ENCODE assay signal across 8 mouse cellular contexts in the genomic region with DNA sequence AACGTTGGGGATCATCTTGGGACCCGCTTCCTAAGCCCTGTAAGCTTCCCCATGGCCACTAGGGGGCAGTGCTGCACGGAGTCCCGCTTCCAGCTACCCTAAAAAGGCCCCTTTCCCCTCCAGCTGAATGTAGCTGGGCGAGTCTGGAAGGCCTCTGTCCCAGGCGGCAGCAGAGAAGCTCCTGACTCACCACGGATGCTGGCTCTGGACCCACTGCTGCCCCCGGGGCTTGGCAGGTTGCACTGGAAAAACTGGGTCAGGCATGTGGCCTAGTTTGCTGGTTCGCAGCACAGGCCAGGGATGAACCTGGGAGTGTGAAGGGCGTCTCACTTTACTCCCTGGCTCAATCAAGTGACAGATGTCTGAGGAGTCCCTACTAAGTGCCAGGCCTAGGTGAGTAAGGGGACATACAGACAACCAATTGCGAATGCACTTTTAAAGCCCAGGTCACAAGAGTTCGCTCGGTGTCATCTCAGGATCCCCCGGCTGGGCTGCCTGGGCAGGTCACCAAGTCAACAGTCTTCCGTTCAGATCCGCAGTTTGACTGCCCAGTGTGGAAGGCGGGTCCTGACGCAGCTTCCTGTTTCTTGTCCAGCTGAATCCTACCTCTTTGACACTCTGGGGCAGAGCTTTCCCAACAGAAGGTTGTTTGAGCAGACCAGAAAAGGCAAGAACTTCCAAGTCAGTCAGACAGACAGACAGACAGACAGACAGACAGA. TPM values are rescaled to one million over a fixed set of nuclear protein-coding genes. Genes with fewer than 3 reads are reported as not detected.
DNase-seq lines count a peak whose midpoint lies in the region; ATAC-seq lines count a peak whose summit lies in the region.

No protein-coding gene starts in this region.

- H3K27ac ChIP-seq in intestine, embryonic 14.5 days (ENCODE audit: low read depth): peak overlapping the region; percentile 70

- H3K36me3 ChIP-seq in intestine, embryonic 14.5 days (ENCODE audit: control insufficient read depth, insufficient read depth, low read length): no peaks in the 10 kb centered on the region

- 27% methylated on average over 18 of the region's 18 CpGs for WGBS in intestine, embryonic 14.5 days

- no peaks in the 10 kb centered on the region for H3K9me3 ChIP-seq in intestine, embryonic 14.5 days (ENCODE audit: control insufficient read depth, low read length)

- intact Hi-C loops in left cerebral cortex, postnatal 14 days (cut with DNase I): loop anchor here (2.0 kb wide), 2 partner anchors 66 to 174 kb away; no protein-coding TSS in a partner anchor

- no peaks in the 10 kb centered on the region for H3K27me3 ChIP-seq in intestine, embryonic 14.5 days (replicated peaks; ENCODE audit: control insufficient read depth, insufficient read depth, low read length)

- no peak overlapping the region for H3K4me3 ChIP-seq in intestine, embryonic 14.5 days (ENCODE audit: low read depth, low read length)

- DNase-seq in adipocyte (ENCODE audit: low spot score): peak; percentile 96
- peak; percentile 95 for DNase-seq in gastrocnemius, postnatal 10 days
- peak; percentile 98 for DNase-seq in intestine, embryonic 14.5 days (ENCODE audit: low spot score)
- DNase-seq in left cerebral cortex, postnatal 14 days (ENCODE audit: low spot score in 2 of 2): peak; percentile 76 to 77
- DNase-seq in right cerebral cortex, postnatal 14 days: peak; percentile 82
- peak; percentile 90 to 91 for DNase-seq in urinary bladder, postnatal 36 days (ENCODE audit: low spot score in 2 of 2)

- H3K4me1 ChIP-seq in intestine, embryonic 14.5 days (replicated peaks; ENCODE audit: control insufficient read depth, insufficient read depth, low read length): peaks cover 10% of the 10 kb centered on the region

- peak overlapping the region; percentile 37; the same call in 1 of the 2 replicates for H3K4me2 ChIP-seq in intestine, embryonic 14.5 days (ENCODE audit: low read length)

- H3K9ac ChIP-seq in intestine, embryonic 14.5 days (ENCODE audit: low read length): no peak overlapping the region; the same call in 1 of the 2 replicates

- ATAC-seq in common myeloid progenitor, adult 5-6 weeks (replicated peaks; ENCODE audit: low read depth, poor library complexity, severe bottlenecking): peak; percentile 78
- peak; percentile 67 for ATAC-seq in intestine, embryonic 14.5 days (replicated peaks; ENCODE audit: low FRiP score, low TSS enrichment, low read depth)
- peak; percentile 90 for ATAC-seq in megakaryocyte-erythroid progenitor cell, adult 5-6 weeks (replicated peaks; ENCODE audit: low FRiP score, low TSS enrichment, poor library complexity, severe bottlenecking)

RNA-seq across cellular contexts. Expression of a gene that starts 29.8 kb away (rescaled TPM):
- 118 and 127 TPM in 2 replicates for total RNA-seq in common myeloid progenitor, adult 5-6 weeks (2017)
- total RNA-seq in gastrocnemius, postnatal 10 days (2021): 10 to 100 TPM; 32.1 to 44.6 TPM
- 282 and 315 TPM in 2 replicates for polyA plus RNA-seq in intestine, embryonic 14.5 days (2014; fragmentation: Nextera tagmentation; extraction: Ambion mirVana)
- total RNA-seq in left cerebral cortex, postnatal 14 days (2021): 10 to 100 TPM; 60.8 to 75.4 TPM
- 45.0 and 45.9 TPM in 2 replicates for total RNA-seq in megakaryocyte-erythroid progenitor cell, adult 5-6 weeks (2014; fragmentation: Nextera tagmentation)
- total RNA-seq in megakaryocyte-erythroid progenitor cell, adult 5-6 weeks (2017): 45.1 and 57.4 TPM in 2 replicates
